Mouse (Mus musculus) c-Kit-positive CD71-positive TER-119-negative erythroid progenitor cells, embryonic 14.5 days (primary cell): ENCODE measurements around the gene Fpgs.

Experiments used
- DNase-seq: peaks from one replicate; pipeline ENCODE4 v3.0.0-alpha.2; 2013; ENCODE audit warnings: low read depth

The Fpgs gene

DNA sequence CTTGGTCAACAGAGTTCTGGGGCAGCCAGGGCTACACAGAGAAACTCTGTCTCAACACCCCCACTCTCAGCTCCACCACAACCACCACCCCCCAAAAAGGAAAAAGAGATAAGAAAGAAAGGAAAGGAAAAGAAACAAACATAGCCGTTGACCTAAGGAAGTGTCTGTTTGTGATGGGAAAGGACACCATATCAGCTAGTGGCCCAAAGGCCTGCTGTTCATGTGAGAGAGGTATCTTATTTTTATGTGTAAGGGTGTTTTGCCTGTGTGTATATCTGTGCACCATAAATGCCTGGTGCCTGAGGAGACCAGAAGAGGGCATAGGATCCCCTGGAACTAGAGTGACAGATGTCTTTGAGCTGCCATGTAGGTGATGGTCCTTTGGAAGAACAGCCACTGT, 64.3 kb downstream of the Fpgs start:
- DNase-seq = no peak

DNA sequence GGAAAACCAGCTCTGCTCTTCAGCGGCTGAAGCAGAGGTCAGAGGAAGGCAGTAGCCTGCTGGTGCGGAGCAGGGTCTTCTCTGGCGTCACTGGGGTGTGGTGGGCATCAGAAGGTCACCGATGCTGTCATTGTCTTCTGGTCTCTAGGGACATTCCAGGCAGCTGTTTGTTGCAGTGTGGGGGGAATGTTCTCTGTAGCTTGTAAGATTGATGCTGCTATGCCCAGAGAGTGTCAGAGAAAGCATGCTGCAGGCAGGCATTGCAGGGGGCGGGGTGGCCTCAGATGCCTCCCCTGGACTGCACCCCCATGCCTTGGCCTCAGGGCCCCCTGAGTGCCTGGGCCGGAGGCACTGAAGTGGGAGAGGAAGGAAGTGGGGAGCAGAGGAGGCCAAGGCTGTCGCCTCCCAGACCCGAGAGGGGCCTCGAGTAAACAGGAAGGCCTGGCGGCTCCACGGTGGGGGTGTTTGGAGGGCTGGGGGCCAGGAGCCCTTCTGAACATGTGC, 66.1 kb downstream of the Fpgs start:
- no peak for DNase-seq

- DNase-seq = no peak
Observed at GRCm38 (mm10) chr2:32636617-32637016, 67.3 kb downstream of the Fpgs start.

GRCm38 (mm10) chr2:32634277-32635105, 69.5 kb downstream of the Fpgs start:
- DNase-seq = no peak

DNA sequence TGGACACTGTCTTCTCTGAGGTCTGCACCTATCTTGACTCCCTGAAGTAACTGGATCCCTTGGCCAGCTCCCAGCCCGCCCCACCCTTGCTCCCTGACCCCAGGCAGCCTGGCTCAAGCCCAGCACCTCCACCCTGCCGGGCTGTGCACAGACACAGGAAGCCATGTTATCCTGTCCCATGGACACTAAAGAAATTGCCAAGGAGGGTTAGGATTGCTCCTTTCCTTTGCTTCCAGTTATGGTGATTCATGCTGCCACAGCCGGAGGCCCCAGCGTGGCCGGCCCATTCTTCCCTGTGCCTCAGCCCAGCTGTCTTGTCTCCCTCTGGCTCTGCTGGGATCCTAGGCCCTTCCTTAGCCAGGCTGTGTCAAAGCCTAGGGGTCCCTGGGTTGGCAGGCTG, 70.3 kb downstream of the Fpgs start:
- DNase-seq = no peak
